Mouse (Mus musculus) CD4-positive, CD25-positive, alpha-beta regulatory T cell, adult 2 months (primary cell): ENCODE data around the gene Uap1.
"Not testable (repeated sequence)": the region's sequence is repeated elsewhere in the genome, so short reads cannot be mapped to it uniquely, and the experiment has no call there.

Experiments
- DNase-seq: peaks from one replicate; pipeline ENCODE4 v3.0.0-alpha.2; 2012; ENCODE audit warnings: low read depth, low spot score

Gene Uap1

DNA sequence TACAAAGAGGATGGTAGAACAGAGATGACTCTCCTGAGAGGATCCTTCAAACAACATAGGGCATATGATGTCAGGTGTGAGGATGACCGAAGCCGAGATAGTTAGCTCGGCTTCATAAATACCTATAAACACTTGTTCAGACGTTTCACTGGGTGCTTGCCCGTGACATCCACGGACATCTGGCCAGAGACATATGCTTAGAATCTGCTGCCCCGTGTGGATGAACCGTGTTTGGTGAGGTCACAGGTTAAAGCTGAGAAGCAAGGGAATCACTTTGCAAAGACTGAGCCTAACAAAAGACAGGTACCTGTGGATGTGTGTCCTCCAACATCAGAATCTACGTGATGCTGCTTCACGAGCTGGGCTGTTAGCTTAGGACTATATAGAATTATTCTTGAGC, 62.5 kb downstream of the Uap1 start:
- no peak for DNase-seq

GRCm38 (mm10) chr1:170111651-170112226, 63.0 kb downstream of the Uap1 start:
- no peak for DNase-seq

DNA sequence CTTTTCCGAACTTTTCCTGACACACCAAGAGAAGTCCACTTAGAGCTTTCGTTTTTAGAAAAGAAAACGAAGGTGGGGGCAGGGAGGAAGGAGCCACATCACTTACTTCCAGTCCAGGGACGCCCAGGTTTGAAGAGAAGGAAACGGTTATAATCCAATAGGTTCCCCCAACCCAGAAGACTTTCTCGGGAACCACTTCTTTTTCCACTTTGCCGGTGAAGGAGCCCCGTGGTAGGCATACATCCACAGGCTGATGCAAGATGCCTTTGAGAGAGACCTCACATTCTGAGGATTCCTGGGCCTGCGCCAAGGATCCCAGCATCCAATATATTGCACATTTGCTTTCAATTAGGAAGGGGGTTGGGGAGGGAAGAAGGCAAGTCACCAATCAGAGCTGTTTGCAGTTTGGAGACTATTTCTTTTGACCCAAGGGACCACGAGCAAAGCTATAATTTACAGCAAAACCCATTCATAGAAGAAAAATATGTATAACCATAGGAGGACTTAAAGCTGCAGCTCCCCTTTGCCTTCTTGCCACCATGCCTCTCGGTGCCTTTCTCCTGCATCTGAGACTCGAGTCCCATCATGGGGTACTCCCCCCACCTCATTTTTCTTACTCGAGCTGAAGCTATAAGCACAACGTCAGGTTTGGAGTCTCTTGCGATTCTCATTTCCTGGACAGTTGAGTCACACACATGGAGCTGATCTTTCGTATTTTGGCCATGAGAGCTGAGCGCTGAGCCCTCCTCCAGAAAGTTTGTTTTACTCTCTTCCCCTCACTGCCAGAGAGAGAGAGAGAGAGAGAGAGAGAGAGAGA, 64.0 kb downstream of the Uap1 start, which contains the start of gene Ddr2:
TSS of gene Ddr2 (minus strand) at position 247 of the 817 bp plus-strand sequence.
- no peak for DNase-seq

DNA sequence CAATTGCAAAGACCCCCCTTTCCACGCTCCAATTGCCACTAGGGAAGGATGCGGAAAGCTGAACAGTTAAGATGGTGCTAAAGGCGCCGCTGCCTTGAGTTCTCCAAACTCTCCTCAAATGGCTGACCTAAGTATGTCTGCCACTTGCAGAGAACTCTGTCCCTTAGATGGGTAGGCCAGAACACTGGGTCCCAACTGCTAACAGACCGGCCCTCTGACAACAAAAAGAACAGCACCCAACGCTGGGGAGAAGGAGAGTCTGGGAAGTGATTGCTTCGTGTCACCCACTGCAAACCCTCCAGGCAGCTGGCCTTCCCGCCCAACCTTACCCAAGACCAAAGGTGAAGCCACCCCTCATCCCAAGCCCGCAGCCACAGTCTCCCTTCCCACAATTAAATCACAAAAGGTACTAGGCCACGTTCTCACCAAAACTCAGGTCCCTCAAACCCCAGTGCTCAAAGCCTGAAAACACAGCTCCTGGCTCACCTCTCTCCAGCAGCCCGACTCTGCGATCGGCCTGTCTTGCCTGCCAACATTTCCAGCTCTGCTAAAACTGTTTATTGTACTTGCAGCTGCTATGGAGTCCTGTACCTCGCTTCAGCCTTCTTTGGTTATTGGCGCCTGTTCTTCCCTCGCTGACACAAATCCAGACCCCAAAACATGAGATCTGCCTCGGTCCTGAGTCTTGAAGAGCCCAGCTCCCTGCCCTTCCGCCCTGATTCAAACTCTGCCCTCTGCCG, 64.8 kb downstream of the Uap1 start:
- DNase-seq: no peak

DNA sequence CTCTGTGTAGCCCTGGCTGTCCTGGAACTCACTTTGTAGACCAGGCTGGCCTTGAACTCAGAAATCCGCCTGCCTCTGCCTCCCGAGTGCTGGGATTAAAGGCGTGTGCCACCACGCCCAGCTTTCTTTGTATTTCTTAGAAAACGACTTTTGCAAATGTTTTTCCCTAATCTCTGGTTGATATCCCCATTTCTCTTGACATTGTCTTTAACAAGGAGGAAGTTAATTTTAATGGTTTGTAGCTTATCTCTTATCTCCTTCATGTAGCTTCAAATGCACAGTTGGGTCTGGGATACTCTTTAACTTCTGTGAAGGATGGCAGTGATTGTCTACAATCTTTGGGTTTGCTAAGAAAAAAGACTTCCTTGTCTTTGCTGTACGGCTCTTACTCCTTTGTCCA, 71.9 kb downstream of the Uap1 start:
- not testable (repeated sequence) for DNase-seq
